Mouse (Mus musculus) skeletal muscle tissue, adult 2 months (tissue): Measurements from ENCODE around the gene Zfp286.

Experiments used
- DNase-seq: peaks from one replicate; pipeline ENCODE4 v3.0.0-alpha.2; 2012; ENCODE audit warnings: low read depth, low spot score

Zfp286 gene

DNA sequence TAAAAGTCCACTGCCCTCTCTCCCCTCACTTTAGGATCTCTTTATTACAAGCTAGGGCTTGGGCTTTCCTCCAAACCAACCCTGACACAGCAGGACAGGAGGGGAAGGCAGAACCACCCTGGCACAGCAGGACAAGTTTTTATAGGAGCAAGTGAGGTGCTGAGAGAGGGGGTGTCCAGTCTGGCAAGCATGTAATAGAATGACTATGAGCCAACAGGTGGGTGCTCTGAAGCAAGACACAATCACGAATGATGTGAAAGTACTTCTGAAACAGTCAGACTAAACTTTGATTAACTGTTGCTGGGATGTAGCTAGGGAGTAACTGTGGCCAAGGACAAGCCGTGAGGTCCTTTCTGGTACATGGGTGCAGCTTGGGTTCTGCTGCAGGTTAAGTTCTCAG is 83.1 kb downstream of the Zfp286 start:
- no peak for DNase-seq
